Mouse (Mus musculus): ENCODE results near the gene Hoxc8. TPM values are rescaled to one million over a fixed set of nuclear protein-coding genes. Genes with fewer than 3 reads are reported as not detected.

The Hoxc8 gene
- under 1 TPM in 1 of 2 experiments, not detected in 1; 0.43 TPM for polyA plus RNA-seq (2017; shearing (Covaris generic))

GRCm38 (mm10) chr15:102990461-102991397 lies at the start of gene Hoxc8:
Gene Hoxc8, plus strand, starts transcription at chr15:102990607.
- ATAC-seq: no peak

- no peak for ATAC-seq
These were observed 47.5 kb upstream of the Hoxc8 start for GRCm38 (mm10) chr15:102942739-102943467.

- no peak for ATAC-seq
These were observed 47.0 kb upstream of the Hoxc8 start for GRCm38 (mm10) chr15:102943468-102943813.

GRCm38 (mm10) chr15:102945185-102946077 lies 45.0 kb upstream of the Hoxc8 start:
- no peak for ATAC-seq

GRCm38 (mm10) chr15:102947276-102947675 lies 43.1 kb upstream of the Hoxc8 start:
- no peak for ATAC-seq

GRCm38 (mm10) chr15:102948842-102949241 lies 41.6 kb upstream of the Hoxc8 start:
- ATAC-seq: no peak

- ATAC-seq: no peak
These were observed 40.7 kb upstream of the Hoxc8 start for GRCm38 (mm10) chr15:102949696-102950095.

GRCm38 (mm10) chr15:102950877-102951276 lies 39.5 kb upstream of the Hoxc8 start:
- ATAC-seq: no peak

- no peak for ATAC-seq
These were observed 36.8 kb upstream of the Hoxc8 start for GRCm38 (mm10) chr15:102953561-102953960.

GRCm38 (mm10) chr15:102954192-102955006 lies 36.0 kb upstream of the Hoxc8 start, which contains the start of gene Hoxc11:
Gene Hoxc11, plus strand, starts transcription at chr15:102954427.
- ATAC-seq: no peak

- ATAC-seq: no peak
These were observed 35.4 kb upstream of the Hoxc8 start for GRCm38 (mm10) chr15:102955007-102955382.

GRCm38 (mm10) chr15:102955833-102956640 lies 34.4 kb upstream of the Hoxc8 start:
- no peak for ATAC-seq

- no peak for ATAC-seq
These were observed 33.5 kb upstream of the Hoxc8 start for GRCm38 (mm10) chr15:102956906-102957305.

GRCm38 (mm10) chr15:102959663-102960191 lies 30.7 kb upstream of the Hoxc8 start:
- no peak for ATAC-seq

GRCm38 (mm10) chr15:102961728-102962127 lies 28.7 kb upstream of the Hoxc8 start:
- ATAC-seq: no peak

- ATAC-seq: no peak
These were observed 27.9 kb upstream of the Hoxc8 start for GRCm38 (mm10) chr15:102962492-102962891.

- no peak for ATAC-seq
These were observed 27.1 kb upstream of the Hoxc8 start for GRCm38 (mm10) chr15:102963259-102963658.

GRCm38 (mm10) chr15:102963671-102964640 lies 26.5 kb upstream of the Hoxc8 start:
- ATAC-seq: no peak

All from CD4-positive, CD25-positive, alpha-beta regulatory T cell, adult 4 months (primary cell).